25 mouse cellular contexts compared by ENCODE assay signal in genomic region chr9:71062976-71063375, GRCm38 (mm10).
"Had no signal": no experiment of that assay in that cellular context is flagged by ENCODE, and none has a peak within 500 bp of the region (broad histone marks: within the 10 kb centered on the region; RNA-seq: fewer than 3 reads in every experiment).

No protein-coding gene starts in this region.

- H3K36me3 ChIP-seq: heart, embryonic 12.5 days; heart, embryonic 13.5 days; heart, embryonic 15.5 days; hindbrain, embryonic 10.5 days; hindbrain, embryonic 12.5 days; hindbrain, embryonic 13.5 days; hindbrain, embryonic 15.5 days; intestine, embryonic 15.5 days; kidney, embryonic 15.5 days had no signal

- H3K4me3 ChIP-seq: heart, embryonic 12.5 days; heart, embryonic 13.5 days; heart, embryonic 15.5 days; hindbrain, embryonic 10.5 days; hindbrain, embryonic 12.5 days; hindbrain, embryonic 13.5 days; hindbrain, embryonic 15.5 days; intestine, embryonic 15.5 days; kidney, embryonic 15.5 days; layer of hippocampus, adult 2 months had no signal

- H3K27ac ChIP-seq: heart, embryonic 13.5 days; heart, embryonic 15.5 days; hindbrain, embryonic 10.5 days; hindbrain, embryonic 12.5 days; hindbrain, embryonic 14.5 days; hindbrain, embryonic 15.5 days; hindbrain, postnatal 0 days; intestine, embryonic 15.5 days; kidney, embryonic 15.5 days; kidney, postnatal 0 days; layer of hippocampus, adult 2 months had no signal

- DNase-seq: heart, postnatal 36 days; heart, postnatal 4 days; kidney, adult 11 months; kidney, adult 18-20 months; kidney, adult 2 months; kidney, adult 8-10 months; kidney, adult 9 months; kidney, postnatal 10 days; kidney, postnatal 14 days; kidney, postnatal 25 days; kidney, postnatal 36 days; layer of hippocampus, postnatal 36 days had no signal

- H3K27me3 ChIP-seq: heart, embryonic 12.5 days; heart, embryonic 13.5 days; heart, embryonic 15.5 days; hindbrain, embryonic 12.5 days; hindbrain, embryonic 13.5 days; hindbrain, embryonic 15.5 days; intestine, embryonic 15.5 days; kidney, embryonic 15.5 days had no signal

- H3K9me3 ChIP-seq: heart, embryonic 12.5 days; heart, embryonic 13.5 days; heart, embryonic 15.5 days; hindbrain, embryonic 10.5 days; hindbrain, embryonic 12.5 days; hindbrain, embryonic 13.5 days; hindbrain, embryonic 15.5 days; intestine, embryonic 15.5 days; kidney, embryonic 15.5 days had no signal

- H3K4me1 ChIP-seq: heart, embryonic 15.5 days had no signal
